ENCODE assay signal across 9 mouse cellular contexts in genomic region chr8:57615016-57615657, GRCm38 (mm10). TPM values are rescaled to one million over a fixed set of nuclear protein-coding genes. Genes with fewer than 3 reads are reported as not detected.
DNase-seq lines count a peak whose midpoint lies in the region; ATAC-seq and TF ChIP-seq lines count a peak whose summit lies in the region.
"Had no signal": no experiment of that assay in that cellular context is flagged by ENCODE, and none has a peak within 500 bp of the region (broad histone marks: within the 10 kb centered on the region; RNA-seq: fewer than 3 reads in every experiment).

No protein-coding gene starts in this region.

- ATAC-seq in embryonic facial prominence, embryonic 12.5 days (ENCODE audit: insufficient number of reproducible peaks, insufficient read depth, low FRiP score, low TSS enrichment) = peak; percentile 50; the same call in 1 of the 2 replicates
- peak; percentile 92 for ATAC-seq in kidney, embryonic 15.5 days (replicated peaks; ENCODE audit: low FRiP score)
- ATAC-seq in stomach, postnatal 0 days (ENCODE audit: low FRiP score, low TSS enrichment) = peak; percentile 66; the same call in 1 of the 2 replicates
- no peak for ATAC-seq in erythroid progenitor cell, adult 5-6 weeks (replicated peaks; ENCODE audit: low FRiP score, poor library complexity, severe bottlenecking)

- no peaks in the 10 kb centered on the region for H3K9me3 ChIP-seq in embryonic facial prominence, embryonic 12.5 days
- no peaks in the 10 kb centered on the region for H3K9me3 ChIP-seq in kidney, embryonic 15.5 days (replicated peaks)
- H3K9me3 ChIP-seq in stomach, postnatal 0 days (ENCODE audit: control insufficient read depth, low read length) = no peaks in the 10 kb centered on the region

- no peak for TF ChIP-seq EP300 in stomach, postnatal 0 days (optimal IDR thresholded peaks at IDR 0.05)

- no peak overlapping the region for H3K4me2 ChIP-seq in embryonic facial prominence, embryonic 12.5 days (replicated peaks)
- peak overlapping the region; percentile 48 for H3K4me2 ChIP-seq in kidney, embryonic 15.5 days
- no peak overlapping the region for H3K4me2 ChIP-seq in stomach, postnatal 0 days (replicated peaks; ENCODE audit: low read depth)

- H3K4me3 ChIP-seq in embryonic facial prominence, embryonic 12.5 days = no peak overlapping the region
- H3K4me3 ChIP-seq in kidney, embryonic 15.5 days (replicated peaks) = no peak overlapping the region
- no peak overlapping the region for H3K4me3 ChIP-seq in stomach, postnatal 0 days (ENCODE audit: low read depth, low read length)
- H3K4me3 ChIP-seq: myocyte had no signal

- no peaks in the 10 kb centered on the region for H3K27me3 ChIP-seq in embryonic facial prominence, embryonic 12.5 days
- no peaks in the 10 kb centered on the region for H3K27me3 ChIP-seq in kidney, embryonic 15.5 days
- H3K27me3 ChIP-seq in stomach, postnatal 0 days (ENCODE audit: control insufficient read depth, insufficient read depth, low read length) = no peaks in the 10 kb centered on the region

- no peaks in the 10 kb centered on the region for H3K36me3 ChIP-seq in embryonic facial prominence, embryonic 12.5 days
- no peaks in the 10 kb centered on the region for H3K36me3 ChIP-seq in kidney, embryonic 15.5 days
- H3K36me3 ChIP-seq in stomach, postnatal 0 days (ENCODE audit: control insufficient read depth, insufficient read depth, low read length) = no peaks in the 10 kb centered on the region

- no peak overlapping the region for H3K9ac ChIP-seq in embryonic facial prominence, embryonic 12.5 days
- H3K9ac ChIP-seq in kidney, embryonic 15.5 days = no peak overlapping the region
- H3K9ac ChIP-seq in stomach, postnatal 0 days (ENCODE audit: low read length) = no peak overlapping the region

- H3K27ac ChIP-seq in embryonic facial prominence, embryonic 12.5 days = peak overlapping the region; percentile 52
- peak overlapping the region; percentile 67 for H3K27ac ChIP-seq in kidney, embryonic 15.5 days
- H3K27ac ChIP-seq in stomach, postnatal 0 days (replicated peaks) = no peak overlapping the region; the same call in 1 of the 2 replicates

- H3K4me1 ChIP-seq in embryonic facial prominence, embryonic 12.5 days = peaks cover 34% of the 10 kb centered on the region
- H3K4me1 ChIP-seq in kidney, embryonic 15.5 days = peaks cover 28% of the 10 kb centered on the region
- no peaks in the 10 kb centered on the region for H3K4me1 ChIP-seq in stomach, postnatal 0 days (replicated peaks; ENCODE audit: control insufficient read depth, insufficient read depth)

- DNase-seq in ovary, postnatal 36 days (ENCODE audit: low spot score) = peak; percentile 31
- no peak for DNase-seq in ovary, postnatal 10 days (ENCODE audit: low spot score)
- DNase-seq in stomach, postnatal 0 days (ENCODE audit: low spot score) = peak; percentile 70
- DNase-seq in frontal cortex, postnatal 14 days (ENCODE audit: low spot score in 2 of 2) = no peak
- DNase-seq in B cell, adult 2 months = no peak

- no peak for TF ChIP-seq CTCF in stomach, postnatal 0 days (IDR thresholded peaks at IDR 0.05; ENCODE audit: low read depth)

- 49% methylated on average over 15 of the region's 15 CpGs for WGBS in embryonic facial prominence, embryonic 12.5 days
- 31% methylated on average over 15 of the region's 15 CpGs for WGBS in kidney, embryonic 15.5 days
- 32% methylated on average over 15 of the region's 15 CpGs for WGBS in stomach, postnatal 0 days

RNA-seq across cellular contexts. Expression of gene Galnt7, which starts 37.7 kb away (rescaled TPM):
- 13.8 and 17.8 TPM in 2 replicates for polyA plus RNA-seq in embryonic facial prominence, embryonic 12.5 days (2016; fragmentation: Nextera tagmentation; extraction: Ambion mirVana)
- 21.5 and 25.2 TPM in 2 replicates for polyA plus RNA-seq in kidney, embryonic 15.5 days (2015; fragmentation: Nextera tagmentation; extraction: Ambion mirVana)
- polyA plus RNA-seq in stomach, postnatal 0 days (2015; fragmentation: Nextera tagmentation; extraction: Ambion mirVana) = 29.6 and 30.6 TPM in 2 replicates
- total RNA-seq in erythroid progenitor cell, adult 5-6 weeks (2015; ENCODE audit: low replicate concordance) = 1.3 and 2.5 TPM in 2 replicates
- 1.6 and 2.6 TPM in 2 replicates for total RNA-seq in erythroid progenitor cell, adult 5-6 weeks (2017; ENCODE audit: low replicate concordance)

Comparison
In these comparisons a context has a peak if more than half of its experiments do, and no peak if none do; other contexts are left out.
1. DNase-seq: peak in ovary, postnatal 36 days (single experiment) and stomach, postnatal 0 days (single experiment); none in ovary, postnatal 10 days (single experiment), frontal cortex, postnatal 14 days (0 of 2) and B cell, adult 2 months (0 of 2).